Mouse (Mus musculus): ENCODE data around the gene Fhl4. TPM values are rescaled to one million over a fixed set of nuclear protein-coding genes. Genes with fewer than 3 reads are reported as not detected.

Fhl4 gene
- polyA plus RNA-seq, 1 experiment from 2014 or later: 2.5 TPM

GRCm38 (mm10) chr10:85071605-85072152 is 30.6 kb downstream of the Fhl4 start:
- H3K9me3 ChIP-seq: no peaks in the 10 kb centered on the region
- ATAC-seq (ENCODE audit: low FRiP score, low read depth): no peak
- 61% methylated on average over 4 of the region's 4 CpGs for WGBS
- H3K4me2 ChIP-seq: no peak overlapping the region
- no peaks in the 10 kb centered on the region for H3K27me3 ChIP-seq
- H3K9ac ChIP-seq: no peak overlapping the region
- no peaks in the 10 kb centered on the region for H3K36me3 ChIP-seq
- H3K27ac ChIP-seq (replicated peaks): no peak overlapping the region
- H3K4me3 ChIP-seq: no peak overlapping the region
- no peaks in the 10 kb centered on the region for H3K4me1 ChIP-seq (replicated peaks)

- H3K4me1 ChIP-seq (replicated peaks): no peaks in the 10 kb centered on the region
- no peaks in the 10 kb centered on the region for H3K9me3 ChIP-seq
- no peak overlapping the region for H3K27ac ChIP-seq (replicated peaks)
- ATAC-seq (ENCODE audit: low FRiP score, low read depth): no peak
- no peak overlapping the region for H3K4me3 ChIP-seq
- no peak overlapping the region for H3K4me2 ChIP-seq
- 0 out of 2 replicates have a peak, but pooled peaks cover 2% of the 10 kb centered on the region for H3K27me3 ChIP-seq
- no peak overlapping the region for H3K9ac ChIP-seq
- H3K36me3 ChIP-seq: no peaks in the 10 kb centered on the region
- WGBS: 84% methylated on average over 2 of the region's 2 CpGs
These were observed 47.4 kb downstream of the Fhl4 start for GRCm38 (mm10) chr10:85054876-85055275.

- Histone ChIP-seq H3K9me3 (no peaks in the 10 kb centered on the region), H3K27me3 (0 out of 2 replicates have a peak, but pooled peaks cover 2% of the 10 kb centered on the region), H3K36me3 (no peaks in the 10 kb centered on the region), H3K4me1 (replicated peaks) (no peaks in the 10 kb centered on the region), H3K9ac (no peak overlapping the region), H3K27ac (replicated peaks) (no peak overlapping the region), H3K4me3 (no peak overlapping the region), H3K4me2 (no peak overlapping the region)
- ATAC-seq (ENCODE audit: low FRiP score, low read depth): no peak
- WGBS: 34% methylated on average over 4 of the region's 4 CpGs
These were observed 49.8 kb downstream of the Fhl4 start for GRCm38 (mm10) chr10:85052451-85052850.

GRCm38 (mm10) chr10:85050668-85051208 is 51.6 kb downstream of the Fhl4 start:
- no peaks in the 10 kb centered on the region for H3K4me1 ChIP-seq (replicated peaks)
- no peaks in the 10 kb centered on the region for H3K9me3 ChIP-seq
- H3K27me3 ChIP-seq: 0 out of 2 replicates have a peak, but pooled peaks cover 5% of the 10 kb centered on the region
- ATAC-seq (ENCODE audit: low FRiP score, low read depth): no peak
- H3K27ac ChIP-seq (replicated peaks): no peak overlapping the region
- H3K36me3 ChIP-seq: no peaks in the 10 kb centered on the region
- no peak overlapping the region for H3K4me3 ChIP-seq
- H3K9ac ChIP-seq: no peak overlapping the region
- WGBS: 65% methylated on average over 4 of the region's 4 CpGs
- no peak overlapping the region for H3K4me2 ChIP-seq

GRCm38 (mm10) chr10:85048008-85048407 is 54.3 kb downstream of the Fhl4 start:
- ATAC-seq (ENCODE audit: low FRiP score, low read depth): no peak
- Histone ChIP-seq H3K9ac (no peak overlapping the region), H3K4me2 (no peak overlapping the region), H3K4me3 (no peak overlapping the region), H3K4me1 (replicated peaks) (peaks cover 9% of the 10 kb centered on the region), H3K9me3 (no peaks in the 10 kb centered on the region), H3K27ac (replicated peaks) (no peak overlapping the region), H3K27me3 (0 out of 2 replicates have a peak, but pooled peaks cover 15% of the 10 kb centered on the region), H3K36me3 (no peaks in the 10 kb centered on the region)
- WGBS: 97% methylated on average over 8 of the region's 8 CpGs

- 23% methylated on average over 5 of the region's 5 CpGs for WGBS
- Histone ChIP-seq H3K9me3 (no peaks in the 10 kb centered on the region), H3K27ac (replicated peaks) (no peak overlapping the region), H3K9ac (no peak overlapping the region), H3K4me1 (replicated peaks) (peaks cover 9% of the 10 kb centered on the region), H3K4me2 (no peak overlapping the region), H3K27me3 (peaks cover 24% of the 10 kb centered on the region; the same call in 1 of the 2 replicates), H3K4me3 (no peak overlapping the region), H3K36me3 (no peaks in the 10 kb centered on the region)
- no peak for ATAC-seq (ENCODE audit: low FRiP score, low read depth)
These were observed 55.7 kb downstream of the Fhl4 start for GRCm38 (mm10) chr10:85046585-85046984.

Other genes starting within 250 kb of the Fhl4 start
- 45.0 and 48.1 TPM in 2 replicates for gene Ric8b, start 184.9 kb downstream of the Fhl4 start, polyA plus RNA-seq (2015; fragmentation: Nextera tagmentation; extraction: Ambion mirVana)
- gene Tmem263, start 132 bp upstream of the Fhl4 start, polyA plus RNA-seq (2015; fragmentation: Nextera tagmentation; extraction: Ambion mirVana): 53.3 and 54.8 TPM in 2 replicates
- gene Mterf2, start 25.5 kb upstream of the Fhl4 start, polyA plus RNA-seq (2015; fragmentation: Nextera tagmentation; extraction: Ambion mirVana): 28.7 and 30.7 TPM in 2 replicates
- gene Cry1, start 82.6 kb upstream of the Fhl4 start, polyA plus RNA-seq (2015; fragmentation: Nextera tagmentation; extraction: Ambion mirVana): 36.0 and 36.7 TPM in 2 replicates